Mouse (Mus musculus): ENCODE measurements around the gene Cx3cl1. TPM values are rescaled to one million over a fixed set of nuclear protein-coding genes. Genes with fewer than 3 reads are reported as not detected.

Cx3cl1 gene
- total and polyA plus RNA-seq, 3 experiments: 0.38 TPM; not detected in 2

DNA sequence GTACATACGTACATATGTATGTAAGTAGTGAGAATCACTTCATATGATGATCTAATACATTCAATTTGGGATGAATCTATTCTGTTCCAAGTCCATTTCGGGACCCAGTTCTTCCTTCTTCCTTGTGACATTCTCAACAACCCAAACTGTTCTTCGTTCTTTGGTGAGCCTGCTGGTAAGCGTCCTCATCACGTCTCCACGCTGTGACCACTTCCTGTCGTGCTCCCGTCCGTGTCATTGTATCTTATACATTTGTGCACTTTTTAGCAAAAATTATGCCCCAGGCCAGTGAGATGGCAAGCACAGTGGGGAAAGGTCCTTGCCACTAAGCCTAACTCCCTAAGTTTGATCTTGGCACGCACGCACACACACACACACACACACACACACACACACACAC, 46.1 kb downstream of the Cx3cl1 start:
- no peak for TF ChIP-seq GATA2 (IDR thresholded peaks at IDR 0.05; ENCODE audit: borderline replicate concordance, low read depth, low read length)
- no peak for TF ChIP-seq TAL1 (conservative IDR thresholded peaks at IDR 0.05; ENCODE audit: low read depth, low read length)
- no peak for TF ChIP-seq CTCF (IDR thresholded peaks at IDR 0.05; ENCODE audit: low read depth, low read length)
- no peak for TF ChIP-seq POLR2AphosphoS5 (IDR thresholded peaks at IDR 0.05; ENCODE audit: insufficient replicate concordance, low read depth, low read length)
- no peak for TF ChIP-seq GATA1 (IDR thresholded peaks at IDR 0.05; ENCODE audit: borderline replicate concordance, low read length)
- H3K4me1 ChIP-seq (ENCODE audit: insufficient read depth, low read depth, low read length): peaks cover 4% of the 10 kb centered on the region
- H3K4me3 ChIP-seq (ENCODE audit: low read depth, low read length): no peak overlapping the region
- no peaks in the 10 kb centered on the region for H3K27me3 ChIP-seq (ENCODE audit: insufficient read depth, low read length)
- ATAC-seq (ENCODE audit: extremely low read depth, insufficient number of reproducible peaks, low FRiP score, poor library complexity, severe bottlenecking) (no peak), DNase-seq (ENCODE audit: low spot score) (no peak)
- H3K36me3 ChIP-seq (replicated peaks): peaks cover 61% of the 10 kb centered on the region
- H3K9me3 ChIP-seq (replicated peaks): no peaks in the 10 kb centered on the region

DNA sequence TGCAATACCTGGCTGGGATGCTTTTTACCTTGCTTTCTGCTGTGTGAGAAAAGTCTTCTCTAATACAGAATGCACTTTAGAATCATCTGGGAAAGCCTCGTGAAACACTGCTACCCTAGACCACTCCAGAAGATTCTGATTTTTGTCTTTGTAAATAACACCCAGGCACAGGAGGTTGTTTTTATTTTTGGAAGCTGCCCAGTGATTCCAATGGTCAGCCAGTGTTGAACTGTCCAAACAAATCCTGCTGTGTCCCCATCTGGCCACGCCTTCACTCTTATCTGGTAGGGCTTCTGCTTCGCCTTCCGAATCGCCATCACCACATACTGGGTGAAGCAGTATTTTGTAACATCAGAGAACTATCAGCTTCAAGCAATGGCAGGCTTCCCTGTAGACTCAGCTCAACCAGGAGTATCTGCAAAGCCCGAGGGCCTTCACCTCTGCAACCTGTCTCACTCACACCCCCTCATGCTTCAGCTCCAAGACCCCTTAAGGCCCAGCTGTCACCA, 47.9 kb downstream of the Cx3cl1 start:
- TF ChIP-seq TAL1 (conservative IDR thresholded peaks at IDR 0.05; ENCODE audit: low read depth, low read length) (no peak), GATA1 (IDR thresholded peaks at IDR 0.05; ENCODE audit: borderline replicate concordance, low read length) (no peak), CTCF (IDR thresholded peaks at IDR 0.05; ENCODE audit: low read depth, low read length) (no peak), POLR2AphosphoS5 (IDR thresholded peaks at IDR 0.05; ENCODE audit: insufficient replicate concordance, low read depth, low read length) (no peak), GATA2 (IDR thresholded peaks at IDR 0.05; ENCODE audit: borderline replicate concordance, low read depth, low read length) (no peak)
- Histone ChIP-seq H3K4me1 (ENCODE audit: insufficient read depth, low read depth, low read length) (peaks cover 10% of the 10 kb centered on the region), H3K36me3 (replicated peaks) (peaks cover 76% of the 10 kb centered on the region), H3K27me3 (ENCODE audit: insufficient read depth, low read length) (no peaks in the 10 kb centered on the region; the same call in 1 of the 2 replicates), H3K9me3 (replicated peaks) (no peaks in the 10 kb centered on the region), H3K4me3 (ENCODE audit: low read depth, low read length) (no peak overlapping the region)
- DNase-seq (ENCODE audit: low spot score): no peak
- ATAC-seq (ENCODE audit: extremely low read depth, insufficient number of reproducible peaks, low FRiP score, poor library complexity, severe bottlenecking): no peak

DNA sequence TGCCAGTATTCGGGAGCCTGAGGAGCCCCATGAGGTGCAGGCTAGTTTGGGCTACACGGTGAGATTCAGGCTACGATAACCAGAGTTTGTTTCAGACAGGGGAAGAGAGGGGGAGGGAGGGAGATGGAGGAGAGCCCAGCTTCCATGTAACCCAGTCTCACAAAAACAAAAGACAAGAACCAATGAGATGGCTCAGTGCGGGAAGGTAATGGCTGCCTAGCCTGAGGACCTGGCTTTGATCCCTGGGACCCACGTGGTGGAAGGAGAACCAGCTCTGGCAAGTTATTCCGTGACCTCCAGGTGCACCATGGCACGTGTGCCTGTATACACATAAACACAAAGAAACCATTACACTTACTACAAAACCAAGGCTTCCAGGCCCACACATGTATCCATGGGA, 48.7 kb downstream of the Cx3cl1 start:
- Histone ChIP-seq H3K4me3 (ENCODE audit: low read depth, low read length) (no peak overlapping the region), H3K36me3 (replicated peaks) (peaks cover 83% of the 10 kb centered on the region), H3K9me3 (replicated peaks) (no peaks in the 10 kb centered on the region), H3K27me3 (ENCODE audit: insufficient read depth, low read length) (no peaks in the 10 kb centered on the region; the same call in 1 of the 2 replicates), H3K4me1 (ENCODE audit: insufficient read depth, low read depth, low read length) (peaks cover 10% of the 10 kb centered on the region)
- ATAC-seq (ENCODE audit: extremely low read depth, insufficient number of reproducible peaks, low FRiP score, poor library complexity, severe bottlenecking) (no peak), DNase-seq (ENCODE audit: low spot score) (no peak)
- TF ChIP-seq POLR2AphosphoS5 (IDR thresholded peaks at IDR 0.05; ENCODE audit: insufficient replicate concordance, low read depth, low read length) (no peak), GATA1 (IDR thresholded peaks at IDR 0.05; ENCODE audit: borderline replicate concordance, low read length) (no peak), GATA2 (IDR thresholded peaks at IDR 0.05; ENCODE audit: borderline replicate concordance, low read depth, low read length) (no peak), CTCF (IDR thresholded peaks at IDR 0.05; ENCODE audit: low read depth, low read length) (no peak), TAL1 (conservative IDR thresholded peaks at IDR 0.05; ENCODE audit: low read depth, low read length) (no peak)

DNA sequence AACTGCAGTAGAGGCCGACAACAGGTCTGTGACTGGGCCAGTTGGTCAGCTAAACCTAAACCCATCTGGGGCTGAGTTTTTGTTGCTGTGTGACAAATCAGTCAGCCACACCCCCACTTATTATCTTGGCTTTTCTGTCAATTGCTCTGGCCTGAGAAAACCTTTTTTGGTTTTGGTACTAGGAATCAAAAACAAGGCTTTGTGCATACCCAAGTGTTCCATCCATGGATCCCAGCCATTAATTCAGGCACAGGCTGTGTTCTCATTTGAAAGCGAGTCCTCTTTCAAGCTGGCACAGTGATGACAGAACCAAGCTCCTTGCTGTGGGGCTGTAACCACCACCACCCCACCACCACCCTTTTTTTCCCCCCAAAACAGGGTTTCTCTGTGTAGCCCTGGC, 49.6 kb downstream of the Cx3cl1 start:
- TF ChIP-seq GATA1 (IDR thresholded peaks at IDR 0.05; ENCODE audit: borderline replicate concordance, low read length) (no peak), GATA2 (IDR thresholded peaks at IDR 0.05; ENCODE audit: borderline replicate concordance, low read depth, low read length) (no peak), POLR2AphosphoS5 (IDR thresholded peaks at IDR 0.05; ENCODE audit: insufficient replicate concordance, low read depth, low read length) (no peak), TAL1 (conservative IDR thresholded peaks at IDR 0.05; ENCODE audit: low read depth, low read length) (no peak), CTCF (IDR thresholded peaks at IDR 0.05; ENCODE audit: low read depth, low read length) (no peak)
- H3K9me3 ChIP-seq (replicated peaks): no peaks in the 10 kb centered on the region
- ATAC-seq (ENCODE audit: extremely low read depth, insufficient number of reproducible peaks, low FRiP score, poor library complexity, severe bottlenecking) (no peak), DNase-seq (ENCODE audit: low spot score) (no peak)
- H3K4me1 ChIP-seq (ENCODE audit: insufficient read depth, low read depth, low read length): peaks cover 10% of the 10 kb centered on the region
- no peak overlapping the region for H3K4me3 ChIP-seq (ENCODE audit: low read depth, low read length)
- peaks cover 91% of the 10 kb centered on the region for H3K36me3 ChIP-seq (replicated peaks)
- H3K27me3 ChIP-seq (ENCODE audit: insufficient read depth, low read length): no peaks in the 10 kb centered on the region; the same call in 1 of the 2 replicates

DNA sequence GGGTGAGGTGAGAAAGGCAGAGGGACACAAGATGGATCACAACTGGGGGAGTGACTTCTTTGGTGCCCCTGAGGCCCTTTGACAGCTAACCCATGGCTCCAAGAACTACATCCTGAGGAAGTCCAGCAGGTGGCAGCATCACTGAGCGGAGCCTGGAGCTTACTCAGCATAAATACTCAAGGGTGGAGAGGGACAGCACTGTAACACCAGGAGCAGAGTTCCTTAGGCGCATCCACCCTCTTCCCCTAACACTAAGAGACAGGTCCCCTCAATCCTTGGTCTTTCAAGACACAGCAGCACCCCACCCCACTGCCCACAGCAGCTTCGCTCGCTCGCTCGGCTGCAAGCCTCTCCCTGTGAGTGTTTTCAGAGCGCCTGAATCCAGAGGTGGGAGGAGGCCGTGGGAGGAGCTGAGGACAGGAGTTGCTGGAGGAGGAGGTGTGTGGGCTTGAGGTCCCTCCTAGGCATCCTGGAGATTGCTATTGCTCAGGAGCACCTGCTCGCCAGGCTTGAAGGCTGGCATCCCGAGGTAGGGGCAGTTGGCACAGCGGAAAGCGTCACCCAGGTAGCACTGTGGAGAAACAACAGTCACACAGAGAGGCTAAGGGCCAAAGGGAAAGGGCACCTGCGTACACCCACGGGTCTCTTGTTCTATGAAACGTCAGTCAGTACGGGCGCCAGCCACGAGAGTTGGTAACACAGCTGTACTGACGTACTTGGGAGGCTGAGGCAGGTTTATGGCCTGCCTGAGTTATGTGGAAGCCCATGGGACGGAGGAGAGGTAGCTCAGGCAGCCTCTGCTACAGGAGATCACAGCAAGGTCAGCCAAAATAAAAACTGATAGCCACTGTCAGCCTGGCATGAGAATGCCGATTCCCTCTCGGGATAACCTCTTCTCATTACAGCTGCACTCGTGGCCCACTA, 51.1 kb downstream of the Cx3cl1 start:
- ATAC-seq (ENCODE audit: extremely low read depth, insufficient number of reproducible peaks, low FRiP score, poor library complexity, severe bottlenecking) (peak; percentile 77), DNase-seq (ENCODE audit: low spot score) (peak; percentile 63)
- Histone ChIP-seq H3K9me3 (replicated peaks) (no peaks in the 10 kb centered on the region), H3K4me1 (ENCODE audit: insufficient read depth, low read depth, low read length) (peaks cover 12% of the 10 kb centered on the region), H3K27me3 (ENCODE audit: insufficient read depth, low read length) (no peaks in the 10 kb centered on the region; the same call in 1 of the 2 replicates), H3K4me3 (ENCODE audit: low read depth, low read length) (no peak overlapping the region), H3K36me3 (replicated peaks) (peaks cover 97% of the 10 kb centered on the region)
- peak; percentile 52; the same call in 1 of the 2 replicates for TF ChIP-seq CTCF (IDR thresholded peaks at IDR 0.05; ENCODE audit: low read depth, low read length)
- no peak for TF ChIP-seq TAL1 (conservative IDR thresholded peaks at IDR 0.05; ENCODE audit: low read depth, low read length)

GRCm38 (mm10) chr8:94825170-94825569, 53.4 kb downstream of the Cx3cl1 start:
- DNase-seq (ENCODE audit: low spot score) (no peak), ATAC-seq (ENCODE audit: extremely low read depth, insufficient number of reproducible peaks, low FRiP score, poor library complexity, severe bottlenecking) (no peak)
- TF ChIP-seq TAL1 (conservative IDR thresholded peaks at IDR 0.05; ENCODE audit: low read depth, low read length): no peak
- TF ChIP-seq GATA1 (IDR thresholded peaks at IDR 0.05; ENCODE audit: borderline replicate concordance, low read length): no peak
- TF ChIP-seq CTCF (IDR thresholded peaks at IDR 0.05; ENCODE audit: low read depth, low read length): no peak
- peaks cover 94% of the 10 kb centered on the region for H3K36me3 ChIP-seq (replicated peaks)
- no peak overlapping the region for H3K4me3 ChIP-seq (ENCODE audit: low read depth, low read length)
- no peaks in the 10 kb centered on the region for H3K9me3 ChIP-seq (replicated peaks)
- H3K27me3 ChIP-seq (ENCODE audit: insufficient read depth, low read length): no peaks in the 10 kb centered on the region; the same call in 1 of the 2 replicates
- H3K4me1 ChIP-seq (ENCODE audit: insufficient read depth, low read depth, low read length): peaks cover 17% of the 10 kb centered on the region
